Mouse (Mus musculus) small intestine, adult 2 months (tissue): Measurements from ENCODE around the gene Gm10944.

Source experiments
- CTCF ChIP-seq: fragments of 200-500 bp; IDR thresholded peaks from 2 replicates; pipeline ENCODE4 v1.5.1; 2012; ENCODE audit warnings: low read depth, mild to moderate bottlenecking, control low read depth, inconsistent platforms, low read length, moderate library complexity, mixed read lengths; ENCODE audit not compliant: insufficient replicate concordance, insufficient read length; ENCODE audit errors: extremely low read depth
- POLR2A ChIP-seq: fragments of 200-500 bp; IDR thresholded peaks from 2 replicates; pipeline ENCODE4 v1.6.1; 2012; ENCODE audit warnings: low read depth, mild to moderate bottlenecking, control low read depth, inconsistent platforms, low read length, moderate library complexity

DNA sequence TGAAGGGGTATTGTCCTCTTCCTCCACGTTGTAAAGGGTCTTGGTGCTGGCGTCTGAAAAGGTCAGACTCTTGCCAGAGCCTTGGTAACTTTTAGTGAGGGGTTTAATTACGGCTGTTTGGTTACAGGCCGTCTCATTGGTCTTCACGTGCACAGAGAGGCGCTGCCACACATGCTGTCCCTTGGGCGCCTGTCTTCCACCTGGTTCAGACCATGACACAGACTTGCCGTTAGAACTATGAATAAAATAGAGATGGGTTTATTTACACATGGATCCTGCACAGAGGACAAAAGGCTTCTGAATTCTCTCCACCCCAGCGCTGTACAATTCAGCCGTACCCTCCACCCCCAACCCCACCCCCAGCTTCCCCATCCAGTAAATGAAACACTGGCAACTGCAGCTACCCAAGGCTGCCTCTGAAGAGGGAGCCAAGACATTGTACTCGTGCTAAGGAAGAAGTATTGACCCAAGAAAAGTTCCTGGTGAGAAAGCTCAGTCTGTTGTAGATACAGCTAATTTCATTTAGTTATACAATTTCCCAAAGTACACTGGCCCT is 8.6 kb downstream of the Gm10944 start:
- no peak for TF ChIP-seq CTCF
- TF ChIP-seq POLR2A: no peak
